Mouse (Mus musculus) ES-E14 (cell line): ENCODE data around the gene Cep128.

ENCODE experiments used
- CHD2 ChIP-seq: IDR thresholded peaks from 2 replicates; pipeline ENCODE4 v1.6.1; 2014; ENCODE audit warnings: mild to moderate bottlenecking, low read depth, low read length, inconsistent platforms
- HCFC1 ChIP-seq: IDR thresholded peaks from 2 replicates; pipeline ENCODE4 v1.6.1; 2012; ENCODE audit warnings: low read length, inconsistent platforms, borderline replicate concordance; ENCODE audit not compliant: insufficient read depth
- MAFK ChIP-seq: IDR thresholded peaks from 2 replicates; pipeline ENCODE4 v1.6.1; 2014; ENCODE audit warnings: mild to moderate bottlenecking, low read depth, low read length, inconsistent platforms; ENCODE audit not compliant: insufficient read depth
- ZC3H11A ChIP-seq: IDR thresholded peaks from 2 replicates; pipeline ENCODE4 v1.6.1; 2012; ENCODE audit warnings: low read depth, mild to moderate bottlenecking, inconsistent platforms, low read length, borderline replicate concordance
- ZNF384 ChIP-seq: IDR thresholded peaks from 2 replicates; pipeline ENCODE4 v1.6.1; 2012; ENCODE audit warnings: low read depth, low read length, inconsistent platforms

- TF ChIP-seq ZNF384 (no peak), ZC3H11A (no peak), MAFK (no peak), CHD2 (no peak), HCFC1 (no peak)
These were observed 42.3 kb upstream of the Cep128 start for GRCm38 (mm10) chr12:91426499-91426898.
